Mouse (Mus musculus): ENCODE data around the gene Siglece.

GRCm38 (mm10) chr7:43637118-43637517, 22.8 kb downstream of the Siglece start:
- TF ChIP-seq CTCF (conservative IDR thresholded peaks at IDR 0.05; ENCODE audit: insufficient read depth, insufficient read length, low read depth, low read length): no peak
- no peak for TF ChIP-seq POLR2A (IDR thresholded peaks at IDR 0.05; ENCODE audit: low read depth, low read length)

All from kidney, adult 2 months (tissue).